Mouse (Mus musculus): ENCODE results near the gene Tmem119. TPM values are rescaled to one million over a fixed set of nuclear protein-coding genes. Genes with fewer than 3 reads are reported as not detected.

The Tmem119 gene
- total RNA-seq, 2 experiments from 2014 or later: 18.4 to 23.9 TPM

- DNase-seq (ENCODE audit: extremely low spot score in 1 of 2, low spot score in 1 of 2): peak; percentile 73 to 92
These were observed 28.8 kb downstream of the Tmem119 start for GRCm38 (mm10) chr5:113771213-113772162.

- DNase-seq (ENCODE audit: extremely low spot score in 1 of 2, low spot score in 1 of 2): no peak
These were observed 31.5 kb downstream of the Tmem119 start for GRCm38 (mm10) chr5:113768806-113769205.

GRCm38 (mm10) chr5:113765641-113766526 is 34.4 kb downstream of the Tmem119 start:
- no peak for DNase-seq (ENCODE audit: extremely low spot score in 1 of 2, low spot score in 1 of 2)

- no peak for DNase-seq (ENCODE audit: extremely low spot score in 1 of 2, low spot score in 1 of 2)
These were observed 35.9 kb downstream of the Tmem119 start for GRCm38 (mm10) chr5:113764426-113764825.

GRCm38 (mm10) chr5:113761585-113761984 is 38.7 kb downstream of the Tmem119 start:
- no peak for DNase-seq (ENCODE audit: extremely low spot score in 1 of 2, low spot score in 1 of 2)

GRCm38 (mm10) chr5:113755347-113756030 is 44.8 kb downstream of the Tmem119 start:
- no peak for DNase-seq (ENCODE audit: extremely low spot score in 1 of 2, low spot score in 1 of 2)

- no peak for DNase-seq (ENCODE audit: extremely low spot score in 1 of 2, low spot score in 1 of 2)
These were observed 48.7 kb downstream of the Tmem119 start for GRCm38 (mm10) chr5:113751521-113752157.

GRCm38 (mm10) chr5:113748556-113749331 is 51.6 kb downstream of the Tmem119 start:
- DNase-seq (ENCODE audit: extremely low spot score in 1 of 2, low spot score in 1 of 2): no peak

- no peak for DNase-seq (ENCODE audit: extremely low spot score in 1 of 2, low spot score in 1 of 2)
These were observed 52.7 kb downstream of the Tmem119 start for GRCm38 (mm10) chr5:113747629-113748028.

Other genes starting within 250 kb of the Tmem119 start
- gene Cmklr1, start 150.1 kb downstream of the Tmem119 start, total RNA-seq (2021): 1 to 10 TPM; 3.3 to 5.4 TPM
- not detected for gene 1700069L16Rik, start 75.7 kb downstream of the Tmem119 start, total RNA-seq (2021)
- 10 to 100 TPM; 12.8 to 13.1 TPM for gene Ficd, start 64.7 kb downstream of the Tmem119 start, total RNA-seq (2021)
- gene Sart3, start 28.0 kb downstream of the Tmem119 start, total RNA-seq (2021): 10 to 100 TPM; 41.0 to 47.6 TPM
- gene Iscu, start 27.8 kb downstream of the Tmem119 start, total RNA-seq (2021): 100 to 1,000 TPM; 115 to 126 TPM
- 10 to 100 TPM; 29.3 to 33.5 TPM for gene Selplg, start 32.1 kb upstream of the Tmem119 start, total RNA-seq (2021)
- 10 to 100 TPM; 82.7 to 91.6 TPM for gene Coro1c, start 108.2 kb upstream of the Tmem119 start, total RNA-seq (2021)
- 10 to 100 TPM; 22.9 to 27.6 TPM for gene Ssh1, start 193.4 kb upstream of the Tmem119 start, total RNA-seq (2021)
- gene Dao, start 203.2 kb upstream of the Tmem119 start, total RNA-seq (2021): not detected

Measured in layer of hippocampus, postnatal 25 days (tissue).